Mouse (Mus musculus) cerebellum, adult 9-11 months (tissue): ENCODE measurements around the gene Kpna4.

Experiments used
- DNase-seq: peaks from one replicate; pipeline ENCODE4 v3.0.0; 2022

Gene Kpna4

GRCm38 (mm10) chr3:69126509-69127345 lies at the start of gene Kpna4:
TSS of gene Kpna4 (minus strand) at chr3:69127113.
- DNase-seq, result peak; percentile 94

- peak; percentile 26 for DNase-seq
Observed at GRCm38 (mm10) chr3:69175229-69175628, 48.3 kb upstream of the Kpna4 start.

- peak; percentile 65 for DNase-seq
Observed at GRCm38 (mm10) chr3:69171123-69171522, 44.2 kb upstream of the Kpna4 start.

GRCm38 (mm10) chr3:69169796-69170195 lies 42.9 kb upstream of the Kpna4 start:
- DNase-seq, result no peak

- no peak for DNase-seq
Observed at GRCm38 (mm10) chr3:69168724-69169123, 41.8 kb upstream of the Kpna4 start.

- DNase-seq, result no peak
Observed at GRCm38 (mm10) chr3:69163057-69163456, 36.1 kb upstream of the Kpna4 start.

GRCm38 (mm10) chr3:69160429-69160828 lies 33.5 kb upstream of the Kpna4 start:
- DNase-seq, result no peak

- DNase-seq, result no peak
Observed at GRCm38 (mm10) chr3:69159501-69159900, 32.6 kb upstream of the Kpna4 start.

- no peak for DNase-seq
Observed at GRCm38 (mm10) chr3:69157886-69158285, 31.0 kb upstream of the Kpna4 start.

- DNase-seq, result no peak
Observed at GRCm38 (mm10) chr3:69156484-69156883, 29.6 kb upstream of the Kpna4 start.

- DNase-seq, result no peak
Observed at GRCm38 (mm10) chr3:69154691-69155090, 27.8 kb upstream of the Kpna4 start.

- no peak for DNase-seq
Observed at GRCm38 (mm10) chr3:69150921-69151320, 24.0 kb upstream of the Kpna4 start.

GRCm38 (mm10) chr3:69142372-69142994 lies 15.6 kb upstream of the Kpna4 start:
- no peak for DNase-seq

- DNase-seq, result no peak
Observed at GRCm38 (mm10) chr3:69140851-69141250, 13.9 kb upstream of the Kpna4 start.

- no peak for DNase-seq
Observed at GRCm38 (mm10) chr3:69136059-69136458, 9.1 kb upstream of the Kpna4 start.

GRCm38 (mm10) chr3:69130973-69131372 lies 4.1 kb upstream of the Kpna4 start:
- no peak for DNase-seq

- peak; percentile 20 for DNase-seq
Observed at GRCm38 (mm10) chr3:69127693-69128092, 780 bp upstream of the Kpna4 start.

GRCm38 (mm10) chr3:69127346-69127678 lies 399 bp upstream of the Kpna4 start:
- DNase-seq, result no peak

- DNase-seq, result no peak
Observed at GRCm38 (mm10) chr3:69125891-69126508, 913 bp downstream of the Kpna4 start.

- no peak for DNase-seq
Observed at GRCm38 (mm10) chr3:69125461-69125860, 1.5 kb downstream of the Kpna4 start.

GRCm38 (mm10) chr3:69118827-69119226 lies 8.1 kb downstream of the Kpna4 start:
- DNase-seq, result peak; percentile 22

GRCm38 (mm10) chr3:69114760-69115159 lies 12.2 kb downstream of the Kpna4 start:
- no peak for DNase-seq

GRCm38 (mm10) chr3:69113956-69114355 lies 13.0 kb downstream of the Kpna4 start:
- no peak for DNase-seq

- no peak for DNase-seq
Observed at GRCm38 (mm10) chr3:69109079-69109478, 17.8 kb downstream of the Kpna4 start.
